Mouse (Mus musculus) kidney, adult 2 months (tissue): ENCODE data around the gene Olfr1496. TPM values are rescaled to one million over a fixed set of nuclear protein-coding genes. Genes with fewer than 3 reads are reported as not detected.
"Not testable (repeated sequence)": the region's sequence is repeated elsewhere in the genome, so short reads cannot be mapped to it uniquely, and the experiment has no call there.

ENCODE experiments used
- DNase-seq: peaks from one replicate; pipeline ENCODE4 v3.0.0; 2021
- H3K27ac ChIP-seq: fragments of 200-500 bp; 2 replicates; pipeline ENCODE4 v1.5.1; 2012; ENCODE audit warnings: low read depth, low read length, control low read depth, inconsistent platforms; ENCODE audit not compliant: insufficient read depth
- H3K27me3 ChIP-seq: fragments of 200-500 bp; replicated peaks from 2 replicates; pipeline ENCODE4 v1.6.1; 2012; ENCODE audit warnings: mild to moderate bottlenecking, moderate library complexity, low read length, inconsistent platforms; ENCODE audit not compliant: control insufficient read depth, insufficient read depth
- H3K36me3 ChIP-seq: fragments of 200-500 bp; 2 replicates; pipeline ENCODE4 v1.6.1; 2012; ENCODE audit warnings: mild to moderate bottlenecking, moderate library complexity, low read length, inconsistent platforms; ENCODE audit not compliant: control insufficient read depth, insufficient read depth
- H3K4me1 ChIP-seq: fragments of 200-500 bp; 2 replicates; pipeline ENCODE4 v1.6.1; 2011; ENCODE audit warnings: low read length; ENCODE audit not compliant: control insufficient read depth, insufficient read depth
- H3K4me3 ChIP-seq: fragments of 200-500 bp; 2 replicates; pipeline ENCODE4 v1.5.1; 2011; ENCODE audit warnings: mild to moderate bottlenecking, low read depth, low read length, control low read depth; ENCODE audit not compliant: insufficient read depth
- CTCF ChIP-seq: fragments of 200-500 bp; conservative IDR thresholded peaks from 2 replicates; pipeline ENCODE4 v1.5.1; 2011; ENCODE audit warnings: low read depth, mild to moderate bottlenecking, control low read depth, low read length, moderate library complexity, mixed read lengths; ENCODE audit not compliant: insufficient read depth, insufficient read length
- POLR2A ChIP-seq: fragments of 200-500 bp; IDR thresholded peaks from one replicate; pipeline ENCODE4 v1.6.1; 2011; ENCODE audit warnings: low read depth, low read length, control low read depth
- WGBS: fragments of 180-500 bp; shearing (Covaris S2); methylation state at CpG from one replicate; pipeline ENCODE4 v1.1.7; 2018; 5-methylcytosine and 5-hydroxymethylcytosine counted together
- polyA plus RNA-seq: library from polyadenylated mRNA; depleted of rRNA; stranded (reverse); fragments of >200 nt; gene quantifications from 2 replicates; pipeline ENCODE4 v1.2.3, GENCODE M21; 2012; rRNA removed

Gene Olfr1496
- not detected in 2 replicates for polyA plus RNA-seq

GRCm38 (mm10) chr19:13777578-13777977 is at the start of gene Olfr1496:
TSS of gene Olfr1496 (plus strand) at chr19:13777878.
- Histone ChIP-seq H3K4me1 (no peaks in the 10 kb centered on the region), H3K36me3 (no peaks in the 10 kb centered on the region), H3K4me3 (no peak within 1 kb of the TSS), H3K27ac (no peak within 1 kb of the TSS), H3K27me3 (no peaks in the 10 kb centered on the region)
- no peak for DNase-seq
- WGBS: 89% methylated on average over 1 of the region's 1 CpGs
- no peak for TF ChIP-seq CTCF
- TF ChIP-seq POLR2A: no peak

DNA sequence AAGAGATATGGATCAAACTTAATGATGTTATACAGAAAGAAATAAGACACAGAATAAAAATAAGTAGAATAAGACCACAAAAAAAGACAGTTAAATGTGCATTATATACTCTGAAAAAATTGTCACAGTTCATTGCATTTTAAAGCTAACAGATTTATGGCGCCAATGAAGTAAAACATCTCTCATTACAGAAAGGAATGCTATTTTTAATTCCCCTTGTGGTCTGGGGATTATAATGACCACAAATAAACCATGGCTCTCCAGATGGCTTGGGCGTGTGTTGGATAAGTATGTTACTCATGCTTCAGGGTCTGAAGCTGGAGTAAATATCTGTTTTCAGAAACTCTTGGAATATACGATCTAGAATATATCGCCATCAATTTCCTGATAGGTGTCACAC is 38.2 kb upstream of the Olfr1496 start, which contains the start of gene Olfr1494:
Olfr1494 (plus strand) TSS at position 301 of the 400 bp plus-strand sequence.
- DNase-seq: no peak
- H3K36me3 ChIP-seq: no peaks in the 10 kb centered on the region
- WGBS: 70% methylated on average over 4 of the region's 4 CpGs
- H3K4me1 ChIP-seq: no peaks in the 10 kb centered on the region
- no peak within 1 kb of the TSS for H3K27ac ChIP-seq
- no peak for TF ChIP-seq POLR2A
- no peak for TF ChIP-seq CTCF
- H3K27me3 ChIP-seq: no peaks in the 10 kb centered on the region
- H3K4me3 ChIP-seq: no peak within 1 kb of the TSS

DNA sequence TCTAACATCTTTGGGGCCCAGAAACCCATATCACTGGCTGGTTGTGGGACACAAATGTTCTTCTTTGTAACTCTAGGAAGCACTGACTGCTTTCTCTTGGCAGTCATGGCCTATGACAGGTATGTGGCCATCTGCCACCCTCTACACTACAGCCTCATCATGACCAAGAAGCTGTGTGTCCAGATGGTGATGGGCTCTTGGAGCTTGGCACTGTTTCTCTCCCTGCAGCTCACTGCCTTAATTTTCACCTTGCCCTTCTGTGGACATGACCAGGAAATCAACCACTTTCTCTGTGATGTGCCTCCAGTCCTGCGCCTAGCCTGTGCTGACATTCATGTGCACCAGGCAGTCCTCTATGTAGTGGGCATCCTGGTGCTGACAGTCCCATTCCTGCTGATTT is 28.3 kb upstream of the Olfr1496 start:
- H3K4me1 ChIP-seq: no peaks in the 10 kb centered on the region
- no peaks in the 10 kb centered on the region for H3K27me3 ChIP-seq
- no peak for DNase-seq
- TF ChIP-seq CTCF (no peak), POLR2A (no peak)
- WGBS: 88% methylated on average over 1 of the region's 1 CpGs
- H3K4me3 ChIP-seq: no peak overlapping the region
- no peak overlapping the region for H3K27ac ChIP-seq
- H3K36me3 ChIP-seq: no peaks in the 10 kb centered on the region

DNA sequence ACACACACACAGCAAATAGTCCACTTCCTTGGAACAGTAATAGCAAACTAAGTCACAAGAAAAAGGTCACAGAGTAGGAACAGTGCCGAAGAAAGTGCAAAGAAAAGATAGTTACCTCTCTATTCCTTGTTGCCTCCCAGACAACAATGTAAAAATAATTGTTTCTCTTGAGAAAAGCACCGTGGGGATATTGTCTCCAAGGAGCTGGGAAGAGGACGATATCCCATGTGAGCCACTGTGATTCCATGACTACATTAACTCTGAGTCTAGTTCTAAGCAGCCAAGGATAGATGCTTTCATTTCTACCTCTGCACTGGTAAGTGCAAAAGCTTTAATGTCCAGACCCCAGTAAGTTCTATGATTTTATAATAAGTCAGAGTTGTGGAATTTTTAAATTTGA is 13.4 kb upstream of the Olfr1496 start, which contains the start of gene Olfr1495:
Olfr1495 (plus strand) TSS at position 301 of the 400 bp plus-strand sequence.
- H3K27me3 ChIP-seq: no peaks in the 10 kb centered on the region
- TF ChIP-seq CTCF: no peak
- no peak for TF ChIP-seq POLR2A
- WGBS: 74% methylated on average over 3 of the region's 3 CpGs
- no peaks in the 10 kb centered on the region for H3K36me3 ChIP-seq
- no peaks in the 10 kb centered on the region for H3K4me1 ChIP-seq
- H3K4me3 ChIP-seq: no peak within 1 kb of the TSS
- no peak within 1 kb of the TSS for H3K27ac ChIP-seq
- no peak for DNase-seq

GRCm38 (mm10) chr19:13768565-13769276 is 9.0 kb upstream of the Olfr1496 start:
- H3K4me3 ChIP-seq: no peak overlapping the region
- no peak for DNase-seq
- TF ChIP-seq POLR2A: no peak
- no peak for TF ChIP-seq CTCF
- H3K36me3 ChIP-seq: no peaks in the 10 kb centered on the region
- WGBS: 89% methylated on average over 9 of the region's 9 CpGs
- H3K4me1 ChIP-seq: no peaks in the 10 kb centered on the region
- no peak overlapping the region for H3K27ac ChIP-seq
- H3K27me3 ChIP-seq: no peaks in the 10 kb centered on the region

DNA sequence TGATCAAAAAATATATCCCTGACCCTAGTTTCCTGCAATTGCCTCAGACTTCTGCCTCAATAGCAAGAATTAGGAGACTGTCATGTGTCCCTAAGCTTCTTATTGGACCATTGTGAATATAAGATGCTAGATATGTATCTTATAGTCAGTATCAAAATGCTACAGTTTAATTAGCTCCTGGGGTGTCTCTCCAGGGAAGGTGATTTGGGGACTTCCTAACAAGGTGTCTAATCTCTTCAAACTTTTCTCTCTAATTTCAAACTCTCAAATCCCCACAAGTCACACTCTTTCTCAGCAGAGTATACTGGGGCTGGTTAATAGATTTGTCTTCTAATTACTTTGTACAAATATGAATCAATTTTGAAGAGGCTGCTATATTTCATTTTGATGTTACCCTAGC is 20.4 kb downstream of the Olfr1496 start, which contains the start of gene Olfr1497:
Olfr1497 (minus strand) TSS at position 101 of the 400 bp plus-strand sequence.
- no peak for DNase-seq
- Histone ChIP-seq H3K4me1 (no peaks in the 10 kb centered on the region), H3K27ac (no peak within 1 kb of the TSS), H3K36me3 (no peaks in the 10 kb centered on the region), H3K27me3 (no peaks in the 10 kb centered on the region), H3K4me3 (no peak within 1 kb of the TSS)
- no peak for TF ChIP-seq CTCF
- TF ChIP-seq POLR2A: no peak

- 69% methylated on average over 1 of the region's 1 CpGs for WGBS
- not testable (repeated sequence) for DNase-seq, H3K4me3 ChIP-seq, H3K36me3 ChIP-seq, H3K4me1 ChIP-seq, H3K27ac ChIP-seq, H3K27me3 ChIP-seq
These were observed 27.8 kb downstream of the Olfr1496 start for GRCm38 (mm10) chr19:13805486-13805885.

- no peak overlapping the region for H3K27ac ChIP-seq
- 64% methylated on average over 2 of the region's 2 CpGs for WGBS
- H3K4me3 ChIP-seq: no peak overlapping the region
- H3K36me3 ChIP-seq: no peaks in the 10 kb centered on the region
- no peaks in the 10 kb centered on the region for H3K4me1 ChIP-seq
- TF ChIP-seq POLR2A: no peak
- TF ChIP-seq CTCF: no peak
- DNase-seq: no peak
- no peaks in the 10 kb centered on the region for H3K27me3 ChIP-seq
These were observed 35.1 kb downstream of the Olfr1496 start for GRCm38 (mm10) chr19:13812823-13813222.
